Mouse (Mus musculus): ENCODE results near the gene Opcml.

DNA sequence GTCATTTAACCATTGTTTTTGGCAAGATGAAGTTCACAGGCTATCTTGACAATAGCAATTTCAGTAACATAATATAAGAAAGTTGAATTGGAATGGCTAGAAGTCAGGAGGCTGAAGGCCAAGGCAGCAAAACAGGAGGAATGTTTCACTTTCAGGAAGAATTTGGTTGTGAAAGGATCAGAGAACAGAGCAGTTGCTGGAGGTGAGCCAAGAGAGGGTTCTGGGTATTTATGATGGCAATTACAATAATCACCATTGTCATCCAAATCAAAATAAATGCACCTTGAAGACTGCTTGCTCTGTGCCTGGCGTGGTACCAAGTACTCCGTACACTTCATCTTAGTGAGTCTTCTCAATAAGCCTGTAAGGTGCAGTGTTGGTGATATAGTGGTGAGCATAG, 483.2 kb downstream of the Opcml start:
- no peak for TF ChIP-seq ZNF384 (IDR thresholded peaks at IDR 0.05; ENCODE audit: low read depth, low read length)
- TF ChIP-seq CHD2 (IDR thresholded peaks at IDR 0.05; ENCODE audit: low read depth, low read length), result no peak
